Mouse (Mus musculus): ENCODE measurements at regions not wholly inside any gene's neighbourhood (a gene's known extent, or its start where the extent isn't known, plus 50 kb on each side); places are given as distances from the start of the nearest gene placed in this dataset.

- DNase-seq, result no peak
These were observed 926.3 kb downstream of the 4930447A16Rik start for GRCm38 (mm10) chr15:38351701-38352100.

- no peak for DNase-seq
These were observed 928.0 kb downstream of the 4930447A16Rik start for GRCm38 (mm10) chr15:38353371-38353770.

- no peak for DNase-seq
These were observed 933.7 kb downstream of the 4930447A16Rik start for GRCm38 (mm10) chr15:38359053-38359452.

GRCm38 (mm10) chr15:38363522-38363921, 938.2 kb downstream of the 4930447A16Rik start:
- no peak for DNase-seq

- DNase-seq, result no peak
These were observed 938.7 kb downstream of the 4930447A16Rik start for GRCm38 (mm10) chr15:38364014-38364413.

GRCm38 (mm10) chr15:38367643-38368042, 942.3 kb downstream of the 4930447A16Rik start:
- DNase-seq, result no peak

GRCm38 (mm10) chr15:38368291-38368690, 942.9 kb downstream of the 4930447A16Rik start:
- peak; percentile 27 for DNase-seq

- DNase-seq, result no peak
These were observed 946.2 kb downstream of the 4930447A16Rik start for GRCm38 (mm10) chr15:38371404-38372090.

- peak; percentile 93 for DNase-seq
These were observed 948.4 kb downstream of the 4930447A16Rik start for GRCm38 (mm10) chr15:38373797-38374196.

GRCm38 (mm10) chr15:38374786-38375185, 949.4 kb downstream of the 4930447A16Rik start:
- peak; percentile 82 for DNase-seq

GRCm38 (mm10) chr15:38378106-38378505, 952.8 kb downstream of the 4930447A16Rik start:
- peak; percentile 34 for DNase-seq

- no peak for DNase-seq
These were observed 962.3 kb downstream of the 4930447A16Rik start for GRCm38 (mm10) chr15:38387617-38388016.

- no peak for DNase-seq
These were observed 963.1 kb downstream of the 4930447A16Rik start for GRCm38 (mm10) chr15:38388436-38388835.

- DNase-seq, result peak; percentile 71
These were observed 965.1 kb downstream of the 4930447A16Rik start for GRCm38 (mm10) chr15:38390450-38390849.

- DNase-seq, result peak; percentile 72
These were observed 966.1 kb downstream of the 4930447A16Rik start for GRCm38 (mm10) chr15:38391420-38391819.

GRCm38 (mm10) chr15:38391860-38392259, 966.5 kb downstream of the 4930447A16Rik start:
- DNase-seq, result peak; percentile 36

- DNase-seq, result no peak
These were observed 967.2 kb downstream of the 4930447A16Rik start for GRCm38 (mm10) chr15:38392441-38393149.

- DNase-seq, result no peak
These were observed 973.5 kb downstream of the 4930447A16Rik start for GRCm38 (mm10) chr15:38398852-38399251.

GRCm38 (mm10) chr15:38402762-38403161, 977.4 kb downstream of the 4930447A16Rik start:
- no peak for DNase-seq

- DNase-seq, result no peak
These were observed 978.5 kb downstream of the 4930447A16Rik start for GRCm38 (mm10) chr15:38403760-38404375.

- peak; percentile 67 for DNase-seq
These were observed 981.0 kb downstream of the 4930447A16Rik start for GRCm38 (mm10) chr15:38406114-38406960.

- no peak for DNase-seq
These were observed 982.1 kb downstream of the 4930447A16Rik start for GRCm38 (mm10) chr15:38407476-38407875.

All from adrenal gland, postnatal 10 days (tissue).